Mouse (Mus musculus) stomach, postnatal 0 days (tissue): ENCODE data around the gene Fam20b. TPM values are rescaled to one million over a fixed set of nuclear protein-coding genes. Genes with fewer than 3 reads are reported as not detected.

Experiments used
- ATAC-seq: fragments of 200-750 bp; cut with Nextera tagmentation; 2 replicates; pipeline ENCODE4 v1.8.0; 2017; ENCODE audit not compliant: low FRiP score, low TSS enrichment
- DNase-seq: peaks from one replicate; pipeline ENCODE4 v3.0.0-alpha.2; 2016; ENCODE audit warnings: low spot score
- H3K27ac ChIP-seq: fragments of 300-500 bp; sonication (generic); replicated peaks from 2 replicates; pipeline ENCODE4 v1.5.1; 2014; ENCODE audit warnings: mild to moderate bottlenecking, control low read depth
- H3K27me3 ChIP-seq: fragments of 300-500 bp; sonication (generic); 2 replicates; pipeline ENCODE4 v1.6.1; 2014; ENCODE audit warnings: low read length; ENCODE audit not compliant: control insufficient read depth, insufficient read depth
- H3K36me3 ChIP-seq: fragments of 300-500 bp; sonication (generic); 2 replicates; pipeline ENCODE4 v1.6.1; 2014; ENCODE audit warnings: low read length, mixed read lengths; ENCODE audit not compliant: control insufficient read depth, insufficient read depth
- H3K4me1 ChIP-seq: fragments of 300-500 bp; sonication (generic); replicated peaks from 2 replicates; pipeline ENCODE4 v1.6.1; 2014; ENCODE audit warnings: antibody characterized with exemption; ENCODE audit not compliant: control insufficient read depth, insufficient read depth
- H3K4me2 ChIP-seq: fragments of 300-500 bp; sonication (generic); replicated peaks from 2 replicates; pipeline ENCODE4 v1.6.1; 2014; ENCODE audit warnings: low read depth, mild to moderate bottlenecking, control low read depth, moderate library complexity
- H3K4me3 ChIP-seq: fragments of 300-500 bp; sonication (generic); 2 replicates; pipeline ENCODE4 v1.5.1; 2014; ENCODE audit warnings: low read depth, low read length, control low read depth
- H3K9ac ChIP-seq: fragments of 300-500 bp; sonication (generic); 2 replicates; pipeline ENCODE4 v1.6.1; 2014; ENCODE audit warnings: mild to moderate bottlenecking, low read length, control low read depth, mixed read lengths
- H3K9me3 ChIP-seq: fragments of 300-500 bp; sonication (generic); 2 replicates; pipeline ENCODE4 v1.6.1; 2016; ENCODE audit warnings: low read length; ENCODE audit not compliant: control insufficient read depth
- CTCF ChIP-seq: IDR thresholded peaks from 2 replicates; pipeline ENCODE4 v1.5.1; 2016; ENCODE audit warnings: antibody characterized with exemption, low read depth, mild to moderate bottlenecking, moderate library complexity
- EP300 ChIP-seq: optimal IDR thresholded peaks from 2 replicates; pipeline ENCODE3; 2016; ENCODE audit warnings: antibody characterized with exemption
- WGBS: fragments of 180-500 bp; shearing (Covaris S2); extraction: QIAGEN DNeasy Blood & Tissue Kit; methylation state at CpG from one replicate; pipeline ENCODE4 v1.1.7; 2014; 5-methylcytosine and 5-hydroxymethylcytosine counted together
- polyA plus RNA-seq: library from polyadenylated mRNA; unstranded; fragments of >200 nt; fragmentation: Nextera tagmentation; extraction: Ambion mirVana; gene quantifications from 2 replicates; pipeline ENCODE4 v1.2.1, GENCODE M21; 2015

The Fam20b gene
- polyA plus RNA-seq, 1 experiment from 2014 or later = 24.7 TPM

- no peaks in the 10 kb centered on the region for H3K27me3 ChIP-seq
- no peak overlapping the region for H3K27ac ChIP-seq
- 71% methylated on average over 13 of the region's 13 CpGs for WGBS
- H3K4me3 ChIP-seq = no peak overlapping the region
- no peak overlapping the region for H3K9ac ChIP-seq
- DNase-seq (no peak), ATAC-seq (no peak)
- H3K9me3 ChIP-seq = no peaks in the 10 kb centered on the region
- no peak for TF ChIP-seq CTCF
- no peak for TF ChIP-seq EP300
- H3K36me3 ChIP-seq = peaks cover 10% of the 10 kb centered on the region
- no peaks in the 10 kb centered on the region for H3K4me1 ChIP-seq
- no peak overlapping the region for H3K4me2 ChIP-seq
These were observed 73.9 kb downstream of the Fam20b start for GRCm38 (mm10) chr1:156644780-156645523.

DNA sequence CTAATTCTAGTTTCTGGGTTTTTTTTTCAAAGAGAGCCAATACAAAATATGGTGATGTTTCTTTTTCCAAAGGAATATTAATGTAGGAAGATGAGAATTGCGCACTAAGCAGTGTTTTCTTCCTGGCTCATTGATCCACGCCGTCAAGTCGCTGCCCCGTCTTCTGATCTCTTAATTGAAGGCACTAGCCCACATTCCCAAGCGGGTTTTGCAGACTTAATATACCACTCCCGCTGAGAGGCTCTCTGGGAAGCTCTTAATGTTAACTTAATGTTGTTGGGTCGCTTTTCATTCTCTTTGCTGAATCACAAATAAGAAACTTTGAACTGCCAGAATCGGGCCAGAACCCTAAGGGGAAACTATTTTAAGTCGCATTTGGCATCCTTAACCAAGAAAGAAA is 74.8 kb downstream of the Fam20b start:
- Histone ChIP-seq H3K27ac (no peak overlapping the region), H3K27me3 (no peaks in the 10 kb centered on the region), H3K4me2 (no peak overlapping the region), H3K9me3 (no peaks in the 10 kb centered on the region), H3K36me3 (peaks cover 10% of the 10 kb centered on the region), H3K9ac (no peak overlapping the region), H3K4me1 (no peaks in the 10 kb centered on the region), H3K4me3 (no peak overlapping the region)
- TF ChIP-seq CTCF (no peak), EP300 (no peak)
- ATAC-seq (no peak), DNase-seq (no peak)
- 82% methylated on average over 10 of the region's 10 CpGs for WGBS

DNA sequence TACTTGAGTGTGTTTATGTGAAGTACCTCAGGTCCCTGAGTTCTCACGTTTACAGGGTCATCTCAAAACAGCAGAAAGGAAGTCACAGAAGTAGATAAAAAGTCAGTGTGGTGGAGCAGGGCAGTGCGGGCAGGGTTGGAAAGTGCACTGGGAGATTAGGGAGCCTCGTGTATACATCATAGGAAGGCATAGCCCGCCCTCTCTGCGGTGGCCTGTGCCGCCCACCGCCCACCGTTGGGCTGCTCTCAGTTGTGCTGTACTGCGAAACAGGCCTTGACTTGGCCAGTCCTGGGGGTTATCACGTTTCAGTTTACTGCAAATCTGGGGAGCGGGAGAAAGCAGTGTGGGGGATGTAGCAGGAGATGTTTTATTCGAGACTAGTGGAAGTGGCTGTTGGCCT is 76.1 kb downstream of the Fam20b start:
- no peak overlapping the region for H3K27ac ChIP-seq
- no peak for ATAC-seq
- no peak overlapping the region for H3K4me2 ChIP-seq
- DNase-seq = no peak
- H3K36me3 ChIP-seq = peaks cover 10% of the 10 kb centered on the region
- 70% methylated on average over 12 of the region's 12 CpGs for whole genome bisulfite sequencing
- no peak overlapping the region for H3K4me3 ChIP-seq
- no peaks in the 10 kb centered on the region for H3K27me3 ChIP-seq
- no peaks in the 10 kb centered on the region for H3K9me3 ChIP-seq
- no peak overlapping the region for H3K9ac ChIP-seq
- TF ChIP-seq EP300 (no peak), CTCF (no peak)
- no peaks in the 10 kb centered on the region for H3K4me1 ChIP-seq

DNA sequence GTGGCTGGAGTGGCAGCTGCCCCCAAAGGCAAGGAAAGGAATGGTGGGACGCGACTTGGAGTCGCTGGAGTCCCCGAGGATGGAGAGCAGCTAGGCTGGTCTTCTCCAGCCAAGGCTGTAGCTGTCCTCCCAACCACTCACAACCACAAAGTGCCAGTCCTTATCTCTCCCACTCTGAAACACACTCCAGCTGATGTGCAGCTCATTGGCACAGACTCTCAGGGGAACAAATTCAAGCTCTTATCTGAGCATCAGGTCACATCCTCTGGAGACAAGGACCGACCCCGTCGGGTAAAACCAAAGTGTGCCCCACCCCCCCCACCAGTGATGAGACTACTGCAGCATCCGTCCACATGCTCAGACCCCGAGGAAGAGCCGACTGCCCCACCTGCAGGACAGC is 77.1 kb downstream of the Fam20b start:
- 87% methylated on average over 10 of the region's 10 CpGs for WGBS
- H3K4me1 ChIP-seq = no peaks in the 10 kb centered on the region
- no peak for TF ChIP-seq CTCF
- TF ChIP-seq EP300 = no peak
- no peak overlapping the region for H3K9ac ChIP-seq
- no peak overlapping the region for H3K4me3 ChIP-seq
- no peak overlapping the region for H3K27ac ChIP-seq
- ATAC-seq = no peak
- H3K36me3 ChIP-seq = peaks cover 10% of the 10 kb centered on the region
- H3K27me3 ChIP-seq = no peaks in the 10 kb centered on the region
- H3K9me3 ChIP-seq = no peaks in the 10 kb centered on the region
- DNase-seq = no peak
- no peak overlapping the region for H3K4me2 ChIP-seq

GRCm38 (mm10) chr1:156640577-156640976 is 78.3 kb downstream of the Fam20b start:
- Histone ChIP-seq H3K27me3 (no peaks in the 10 kb centered on the region), H3K9me3 (no peaks in the 10 kb centered on the region), H3K27ac (no peak overlapping the region), H3K9ac (no peak overlapping the region), H3K4me2 (no peak overlapping the region), H3K4me1 (no peaks in the 10 kb centered on the region), H3K4me3 (no peak overlapping the region), H3K36me3 (peaks cover 10% of the 10 kb centered on the region)
- whole genome bisulfite sequencing = 69% methylated on average over 4 of the region's 4 CpGs
- TF ChIP-seq EP300 = no peak
- peak; percentile 70 for TF ChIP-seq CTCF
- peak; percentile 47 for ATAC-seq
- DNase-seq = no peak

DNA sequence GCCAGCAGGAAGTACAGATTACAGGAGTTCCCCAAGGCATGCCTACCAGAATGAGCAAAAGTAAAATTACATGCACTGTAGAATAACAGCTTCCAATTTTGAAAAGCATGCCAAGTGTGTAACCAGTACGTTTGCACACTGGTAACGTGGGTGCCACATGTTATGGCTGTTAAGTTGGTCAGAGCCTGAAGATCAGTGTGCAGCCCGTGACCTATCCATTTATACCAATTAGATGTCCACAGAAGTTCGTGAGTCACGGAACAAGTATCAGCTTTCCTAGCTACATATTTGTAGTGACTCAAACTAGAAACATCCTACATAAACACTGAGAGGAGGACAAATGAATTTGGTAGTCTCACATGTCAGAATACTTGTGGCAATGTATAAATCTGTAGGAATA is 79.4 kb downstream of the Fam20b start:
- ATAC-seq = no peak
- H3K27ac ChIP-seq = no peak overlapping the region
- H3K36me3 ChIP-seq = peaks cover 11% of the 10 kb centered on the region

More for the DNA sequence above, 79.4 kb downstream of the Fam20b start:
- Histone ChIP-seq H3K4me3 (no peak overlapping the region), H3K27me3 (no peaks in the 10 kb centered on the region), H3K4me2 (no peak overlapping the region), H3K9me3 (no peaks in the 10 kb centered on the region), H3K9ac (no peak overlapping the region), H3K4me1 (no peaks in the 10 kb centered on the region)
- no peak for DNase-seq
- WGBS = 85% methylated on average over 5 of the region's 5 CpGs
- no peak for TF ChIP-seq EP300
- TF ChIP-seq CTCF = no peak
